Mouse (Mus musculus) small intestine, adult 2 months (tissue): ENCODE measurements at regions not wholly inside any gene's neighbourhood (a gene's known extent, or its start where the extent isn't known, plus 50 kb on each side); places are given as distances from the start of the nearest gene placed in this dataset.

ENCODE experiments used
- CTCF ChIP-seq: fragments of 200-500 bp; IDR thresholded peaks from 2 replicates; pipeline ENCODE4 v1.5.1; 2012; ENCODE audit warnings: low read depth, mild to moderate bottlenecking, control low read depth, inconsistent platforms, low read length, moderate library complexity, mixed read lengths; ENCODE audit not compliant: insufficient replicate concordance, insufficient read length; ENCODE audit errors: extremely low read depth
- POLR2A ChIP-seq: fragments of 200-500 bp; IDR thresholded peaks from 2 replicates; pipeline ENCODE4 v1.6.1; 2012; ENCODE audit warnings: low read depth, mild to moderate bottlenecking, control low read depth, inconsistent platforms, low read length, moderate library complexity

DNA sequence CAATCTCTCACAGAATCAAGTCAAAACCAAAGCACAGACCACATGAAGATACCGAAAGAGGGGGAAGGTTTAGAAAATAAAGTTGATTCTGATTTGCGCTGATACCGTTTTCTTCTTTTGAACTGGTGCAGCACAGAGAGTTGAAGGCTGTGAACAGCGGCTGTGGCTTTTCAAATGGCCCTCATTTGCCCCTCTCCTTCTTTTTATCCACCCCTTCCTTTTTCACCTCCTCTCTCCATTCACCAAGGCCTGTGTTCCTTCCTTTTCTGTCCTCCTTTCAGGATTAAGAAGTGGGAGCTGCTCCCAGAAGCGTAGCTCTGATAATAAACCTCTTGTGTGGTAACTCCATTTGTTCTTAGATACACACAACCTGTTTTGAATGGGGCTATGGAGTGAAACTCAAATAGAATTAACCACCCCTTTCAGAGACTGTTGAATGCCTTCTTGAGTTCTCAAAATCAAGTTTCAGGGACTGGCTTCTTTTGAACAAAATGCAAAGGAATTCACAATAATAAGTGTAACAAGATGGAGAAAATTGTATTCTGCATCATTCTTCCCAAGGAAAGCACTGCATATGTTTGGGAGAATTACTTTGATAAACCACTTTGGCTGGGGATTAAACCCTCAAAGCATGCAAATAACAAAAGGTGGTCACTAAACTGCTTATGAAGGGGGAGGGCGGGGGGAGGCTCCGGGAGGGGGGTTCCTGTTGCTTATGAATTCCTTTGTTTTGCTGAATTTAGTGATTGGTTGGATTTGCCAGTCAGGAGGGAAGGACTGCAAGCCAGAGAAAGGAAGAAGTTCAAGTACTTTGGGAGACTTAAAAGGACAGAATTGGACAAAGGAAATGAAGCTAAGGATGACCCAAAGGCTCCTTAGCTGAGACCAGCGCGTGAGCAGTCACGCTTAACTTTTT is 68.6 kb downstream of the C1d start:
- TF ChIP-seq CTCF (no peak), POLR2A (no peak)
